Mouse (Mus musculus) limb, embryonic 11.5 days (tissue): ENCODE data around the gene Mdh2. TPM values are rescaled to one million over a fixed set of nuclear protein-coding genes. Genes with fewer than 3 reads are reported as not detected.

Experiments used
- ATAC-seq: fragments of 200-750 bp; cut with Nextera tagmentation; 2 replicates; pipeline ENCODE4 v1.8.0; 2017; ENCODE audit warnings: low read depth; ENCODE audit not compliant: insufficient number of reproducible peaks, low FRiP score, low TSS enrichment
- DNase-seq: peaks from one replicate; pipeline ENCODE4 v3.0.0-alpha.2; 2015; ENCODE audit warnings: low spot score
- H3K27ac ChIP-seq: fragments of 300-500 bp; sonication (generic); replicated peaks from 2 replicates; pipeline ENCODE4 v1.5.1; 2014; ENCODE audit warnings: low read depth, mild to moderate bottlenecking, low read length
- H3K27me3 ChIP-seq: fragments of 300-500 bp; sonication (generic); 2 replicates; pipeline ENCODE4 v1.6.1; 2014; ENCODE audit warnings: mild to moderate bottlenecking, low read length, mixed read lengths; ENCODE audit not compliant: control insufficient read depth, insufficient read depth
- H3K36me3 ChIP-seq: fragments of 300-500 bp; sonication (generic); 2 replicates; pipeline ENCODE4 v1.6.1; 2014; ENCODE audit warnings: mild to moderate bottlenecking, low read length, moderate library complexity, mixed read lengths; ENCODE audit not compliant: control insufficient read depth, insufficient read depth
- H3K4me1 ChIP-seq: fragments of 300-500 bp; sonication (generic); 2 replicates; pipeline ENCODE4 v1.6.1; 2014; ENCODE audit warnings: low read length, mixed read lengths; ENCODE audit not compliant: control insufficient read depth, insufficient read depth
- H3K4me2 ChIP-seq: fragments of 300-500 bp; sonication (generic); 2 replicates; pipeline ENCODE4 v1.6.1; 2014; ENCODE audit warnings: low read depth, mild to moderate bottlenecking, moderate library complexity; ENCODE audit not compliant: severe bottlenecking
- H3K4me3 ChIP-seq: fragments of 300-500 bp; sonication (generic); 2 replicates; pipeline ENCODE4 v1.5.1; 2014; ENCODE audit warnings: low read depth, low read length
- H3K9ac ChIP-seq: fragments of 300-500 bp; sonication (generic); 2 replicates; pipeline ENCODE4 v1.6.1; 2014; ENCODE audit warnings: mild to moderate bottlenecking, low read length
- H3K9me3 ChIP-seq: fragments of 300-500 bp; sonication (generic); 2 replicates; pipeline ENCODE4 v1.6.1; 2016; ENCODE audit warnings: low read length; ENCODE audit not compliant: control insufficient read depth
- WGBS: fragments of 180-500 bp; shearing (Covaris S2); extraction: QIAGEN DNeasy Blood & Tissue Kit; methylation state at CpG from one replicate; pipeline ENCODE4 v1.1.7; 2014; 5-methylcytosine and 5-hydroxymethylcytosine counted together
- polyA plus RNA-seq: library from polyadenylated mRNA; unstranded; fragments of >200 nt; fragmentation: Nextera tagmentation; extraction: Ambion mirVana; gene quantifications from 2 replicates; pipeline ENCODE4 v1.2.1, GENCODE M21; 2014

The Mdh2 gene
- polyA plus RNA-seq, 1 experiment from 2014 or later, result 569 TPM

GRCm38 (mm10) chr5:135736544-135736943, 41.7 kb upstream of the Mdh2 start:
- no peaks in the 10 kb centered on the region for H3K4me1 ChIP-seq
- DNase-seq, result no peak
- 88% methylated on average over 16 of the region's 16 CpGs for WGBS

GRCm38 (mm10) chr5:135737154-135737553, 41.1 kb upstream of the Mdh2 start:
- Histone ChIP-seq H3K4me2 (no peak overlapping the region), H3K27ac (no peak overlapping the region), H3K4me3 (no peak overlapping the region), H3K36me3 (peaks cover 31% of the 10 kb centered on the region), H3K9me3 (no peaks in the 10 kb centered on the region), H3K27me3 (no peaks in the 10 kb centered on the region), H3K4me1 (no peaks in the 10 kb centered on the region), H3K9ac (no peak overlapping the region)
- ATAC-seq (no peak), DNase-seq (no peak)
- WGBS, result 81% methylated on average over 7 of the region's 7 CpGs

More at GRCm38 (mm10) chr5:135736544-135736943, 41.7 kb upstream of the Mdh2 start:
- H3K9me3 ChIP-seq, result no peaks in the 10 kb centered on the region
- no peaks in the 10 kb centered on the region for H3K27me3 ChIP-seq
- no peak overlapping the region for H3K4me3 ChIP-seq
- ATAC-seq, result no peak
- H3K4me2 ChIP-seq, result no peak overlapping the region
- no peak overlapping the region for H3K9ac ChIP-seq
- no peak overlapping the region for H3K27ac ChIP-seq
- peaks cover 31% of the 10 kb centered on the region for H3K36me3 ChIP-seq

- no peak for ATAC-seq
- no peak for DNase-seq
- no peak overlapping the region for H3K27ac ChIP-seq
- peaks cover 5% of the 10 kb centered on the region; the same call in 1 of the 2 replicates for H3K4me1 ChIP-seq
- H3K4me3 ChIP-seq, result no peak overlapping the region
- peaks cover 23% of the 10 kb centered on the region for H3K36me3 ChIP-seq
- H3K4me2 ChIP-seq, result no peak overlapping the region
- H3K9ac ChIP-seq, result no peak overlapping the region
- H3K27me3 ChIP-seq, result no peaks in the 10 kb centered on the region
- no peaks in the 10 kb centered on the region for H3K9me3 ChIP-seq
- 17% methylated on average over 6 of the region's 6 CpGs for WGBS
Measured at GRCm38 (mm10) chr5:135738266-135738665, 40.0 kb upstream of the Mdh2 start.

GRCm38 (mm10) chr5:135742156-135742555, 36.1 kb upstream of the Mdh2 start:
- 65% methylated on average over 10 of the region's 10 CpGs for WGBS
- H3K9me3 ChIP-seq, result no peaks in the 10 kb centered on the region
- H3K36me3 ChIP-seq, result no peaks in the 10 kb centered on the region
- no peak overlapping the region for H3K4me2 ChIP-seq
- no peak for ATAC-seq
- no peak overlapping the region for H3K9ac ChIP-seq
- H3K4me3 ChIP-seq, result no peak overlapping the region
- no peak overlapping the region for H3K27ac ChIP-seq
- H3K4me1 ChIP-seq, result peaks cover 9% of the 10 kb centered on the region; the same call in 1 of the 2 replicates
- H3K27me3 ChIP-seq, result no peaks in the 10 kb centered on the region
- DNase-seq, result peak; percentile 45

GRCm38 (mm10) chr5:135742941-135743740, 35.1 kb upstream of the Mdh2 start:
- Histone ChIP-seq H3K36me3 (no peaks in the 10 kb centered on the region), H3K4me2 (peak overlapping the region; percentile 85), H3K4me1 (peaks cover 9% of the 10 kb centered on the region; the same call in 1 of the 2 replicates), H3K9me3 (no peaks in the 10 kb centered on the region; the same call in 1 of the 2 replicates), H3K4me3 (peak overlapping the region; percentile 86), H3K27me3 (no peaks in the 10 kb centered on the region), H3K27ac (no peak overlapping the region), H3K9ac (peak overlapping the region; percentile 77; the same call in 1 of the 2 replicates)
- DNase-seq, result peak; percentile 61
- no peak for ATAC-seq
- 20% methylated on average over 18 of the region's 18 CpGs for WGBS

- peak within 1 kb of the TSS; percentile 86 for H3K4me3 ChIP-seq
- H3K9me3 ChIP-seq, result no peaks in the 10 kb centered on the region; the same call in 1 of the 2 replicates
- peaks cover 9% of the 10 kb centered on the region; the same call in 1 of the 2 replicates for H3K4me1 ChIP-seq
- peak within 1 kb of the TSS; percentile 77 for H3K9ac ChIP-seq
- no peaks in the 10 kb centered on the region for H3K27me3 ChIP-seq
- H3K27ac ChIP-seq, result no peak within 1 kb of the TSS
- peak within 1 kb of the TSS; percentile 85 for H3K4me2 ChIP-seq
- ATAC-seq, result peak; percentile 89
- DNase-seq, result peak; percentile 95
- H3K36me3 ChIP-seq, result no peaks in the 10 kb centered on the region
- whole genome bisulfite sequencing, result under 1% methylated on average over 59 of the region's 60 CpGs
Measured at GRCm38 (mm10) chr5:135743741-135744609, 34.3 kb upstream of the Mdh2 start, which contains the start of gene Tmem120a. TSS of gene Tmem120a (minus strand) at chr5:135744448.

- no peaks in the 10 kb centered on the region for H3K36me3 ChIP-seq
- no peaks in the 10 kb centered on the region for H3K27me3 ChIP-seq
- peak overlapping the region; percentile 86 for H3K4me3 ChIP-seq
- peak overlapping the region; percentile 47 for H3K9ac ChIP-seq
- ATAC-seq, result peak; percentile 31; the same call in 1 of the 2 replicates
- no peaks in the 10 kb centered on the region; the same call in 1 of the 2 replicates for H3K9me3 ChIP-seq
- H3K4me1 ChIP-seq, result peaks cover 9% of the 10 kb centered on the region; the same call in 1 of the 2 replicates
- 19% methylated on average over 12 of the region's 12 CpGs for WGBS
- H3K4me2 ChIP-seq, result peak overlapping the region; percentile 85
- DNase-seq, result peak; percentile 48
- H3K27ac ChIP-seq, result no peak overlapping the region
Measured at GRCm38 (mm10) chr5:135744742-135745141, 33.5 kb upstream of the Mdh2 start.

GRCm38 (mm10) chr5:135751041-135751440, 27.2 kb upstream of the Mdh2 start:
- no peaks in the 10 kb centered on the region for H3K4me1 ChIP-seq
- H3K9me3 ChIP-seq, result no peaks in the 10 kb centered on the region; the same call in 1 of the 2 replicates
- no peak overlapping the region for H3K4me3 ChIP-seq
- H3K27ac ChIP-seq, result no peak overlapping the region
- no peaks in the 10 kb centered on the region for H3K27me3 ChIP-seq
- no peak overlapping the region for H3K9ac ChIP-seq
- DNase-seq, result no peak
- no peak for ATAC-seq
- no peak overlapping the region for H3K4me2 ChIP-seq
- no peaks in the 10 kb centered on the region for H3K36me3 ChIP-seq
- 81% methylated on average over 1 of the region's 1 CpGs for WGBS
